Mouse (Mus musculus) neural tube, embryonic 12.5 days (tissue): ENCODE measurements around the gene Lmnb2. TPM values are rescaled to one million over a fixed set of nuclear protein-coding genes. Genes with fewer than 3 reads are reported as not detected.
A peak's percentile ranks its signal among the peaks of the same experiment; 100 is the strongest.

Experiments used
- ATAC-seq: fragments of 200-750 bp; cut with Nextera tagmentation; 2 replicates; pipeline ENCODE4 v1.8.0; 2017; ENCODE audit warnings: low read depth, mild to moderate bottlenecking, moderate TSS enrichment, moderate library complexity; ENCODE audit not compliant: low FRiP score
- H3K27ac ChIP-seq: fragments of 300-500 bp; sonication (generic); 2 replicates; pipeline ENCODE4 v1.5.1; 2016
- H3K27me3 ChIP-seq: fragments of 300-500 bp; sonication (generic); replicated peaks from 2 replicates; pipeline ENCODE4 v1.6.1; 2016; ENCODE audit warnings: mild to moderate bottlenecking
- H3K36me3 ChIP-seq: fragments of 300-500 bp; sonication (generic); 2 replicates; pipeline ENCODE4 v1.6.1; 2016; ENCODE audit warnings: mild to moderate bottlenecking
- H3K4me1 ChIP-seq: fragments of 300-500 bp; sonication (generic); 2 replicates; pipeline ENCODE4 v1.6.1; 2016
- H3K4me2 ChIP-seq: fragments of 300-500 bp; sonication (generic); replicated peaks from 2 replicates; pipeline ENCODE4 v1.6.1; 2016; ENCODE audit warnings: mild to moderate bottlenecking
- H3K4me3 ChIP-seq: fragments of 300-500 bp; sonication (generic); 2 replicates; pipeline ENCODE4 v1.5.1; 2016
- H3K9ac ChIP-seq: fragments of 300-500 bp; sonication (generic); 2 replicates; pipeline ENCODE4 v1.6.1; 2016; ENCODE audit warnings: mild to moderate bottlenecking
- H3K9me3 ChIP-seq: fragments of 300-500 bp; sonication (generic); 2 replicates; pipeline ENCODE4 v1.6.1; 2016; ENCODE audit warnings: mild to moderate bottlenecking
- WGBS: fragments of 180-500 bp; shearing (Covaris S2); methylation state at CpG from one replicate; pipeline ENCODE4 v1.1.7; 2016; 5-methylcytosine and 5-hydroxymethylcytosine counted together
- polyA plus RNA-seq: library from polyadenylated mRNA; unstranded; fragments of >200 nt; fragmentation: Nextera tagmentation; extraction: Ambion mirVana; gene quantifications from 2 replicates; pipeline ENCODE4 v1.2.1, GENCODE M21; 2016

Lmnb2 gene
- polyA plus RNA-seq, 1 experiment from 2014 or later, result 57.1 TPM

DNA sequence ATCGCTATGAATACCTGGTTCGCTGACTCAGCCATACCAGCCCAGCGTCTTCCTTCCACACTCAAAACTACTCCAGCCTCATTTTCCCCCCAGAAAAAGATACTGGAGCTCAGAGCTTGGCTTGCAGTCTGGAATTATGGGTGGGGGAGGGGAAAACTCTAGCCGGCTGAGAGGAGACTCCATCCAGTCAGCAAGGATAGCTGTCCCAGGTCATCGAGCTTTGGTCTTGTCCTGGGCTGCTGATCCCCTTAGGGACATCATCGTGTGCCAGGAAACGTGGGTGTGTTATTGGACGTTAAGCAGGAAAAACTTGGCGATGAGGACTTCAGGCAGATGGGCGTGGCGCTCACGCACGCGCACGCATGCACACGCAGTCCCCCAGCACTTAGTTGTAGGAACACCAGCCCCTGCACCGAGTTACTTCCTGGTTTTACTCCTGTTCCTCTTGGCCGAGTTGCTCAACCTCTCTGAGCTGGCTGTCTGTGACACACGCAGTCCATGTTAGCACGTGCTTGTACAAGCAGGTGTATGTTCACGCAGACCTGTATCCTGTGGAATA, 15.5 kb upstream of the Lmnb2 start:
- Histone ChIP-seq H3K27ac (no peak overlapping the region), H3K9me3 (no peaks in the 10 kb centered on the region), H3K4me3 (0 out of 2 replicates have a peak overlapping the region, but pooled peaks have one; percentile 15), H3K4me1 (peaks cover 76% of the 10 kb centered on the region), H3K27me3 (peaks cover 80% of the 10 kb centered on the region), H3K4me2 (peak overlapping the region; percentile 88), H3K36me3 (no peaks in the 10 kb centered on the region), H3K9ac (no peak overlapping the region)
- WGBS, result 2% methylated on average over 21 of the region's 21 CpGs
- ATAC-seq, result no peak

DNA sequence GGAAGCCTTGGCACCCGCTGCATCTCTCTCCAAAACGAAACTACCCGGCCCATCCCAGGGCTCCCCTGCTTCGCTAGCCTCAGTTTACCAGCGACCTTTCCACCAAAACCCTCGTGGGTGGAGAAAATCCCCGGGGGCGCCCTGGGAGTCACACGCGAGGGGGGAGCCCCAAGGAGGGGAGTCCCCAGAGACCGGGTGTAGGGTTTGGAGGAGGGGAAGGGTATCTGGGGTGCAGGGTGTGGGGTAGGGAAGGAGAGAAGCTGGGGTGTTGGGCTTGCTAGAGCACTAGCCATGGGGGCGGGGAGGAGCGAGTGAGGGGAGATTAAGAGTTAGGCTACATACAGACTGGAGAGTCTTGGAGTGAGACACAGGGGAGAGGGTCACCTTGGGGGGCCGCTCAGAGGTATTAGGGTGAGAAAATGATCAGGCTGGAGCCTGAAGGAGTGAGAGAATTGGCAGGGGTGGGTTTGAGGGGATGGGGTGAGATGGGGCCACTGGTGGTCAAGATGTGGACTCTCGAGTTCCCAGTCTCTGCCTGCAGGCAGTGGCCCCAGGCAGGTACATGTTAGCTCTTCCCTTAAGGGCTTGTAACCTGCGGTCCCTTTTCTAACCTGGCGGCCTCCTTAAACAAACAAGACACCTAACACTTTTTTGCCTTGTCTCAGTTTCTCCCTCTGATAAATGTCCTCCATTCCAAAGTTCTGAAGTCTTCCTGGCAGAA, 14.8 kb upstream of the Lmnb2 start:
- ATAC-seq, result no peak
- no peak overlapping the region for H3K9ac ChIP-seq

DNA sequence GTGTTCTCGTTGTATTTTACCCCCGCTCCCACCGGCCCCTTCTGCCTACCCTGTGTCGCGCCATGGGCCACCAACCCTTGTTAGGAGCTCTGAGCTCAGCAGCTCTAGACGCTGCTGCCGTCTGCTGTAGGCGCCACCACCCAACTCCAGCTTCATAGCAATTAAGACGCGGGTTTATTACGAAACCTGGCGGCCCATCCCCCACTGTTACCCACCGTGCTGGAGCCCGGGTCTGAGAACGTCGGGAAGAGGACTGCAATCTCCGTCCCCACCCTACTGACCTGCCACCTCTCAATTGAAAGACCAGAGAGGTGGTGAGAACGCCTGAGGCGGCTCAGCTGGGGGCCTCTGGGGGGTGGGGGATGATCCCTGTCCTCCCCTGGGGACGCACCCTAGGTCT, 14.2 kb upstream of the Lmnb2 start:
- Histone ChIP-seq H3K36me3 (no peaks in the 10 kb centered on the region), H3K27me3 (peaks cover 68% of the 10 kb centered on the region), H3K27ac (no peak overlapping the region), H3K4me2 (peak overlapping the region; percentile 88), H3K4me1 (peaks cover 65% of the 10 kb centered on the region), H3K4me3 (peak overlapping the region; percentile 15; the same call in 1 of the 2 replicates), H3K9ac (no peak overlapping the region), H3K9me3 (no peaks in the 10 kb centered on the region)
- under 1% methylated on average over 20 of the region's 20 CpGs for WGBS
- ATAC-seq, result no peak

More for the DNA sequence above, 14.8 kb upstream of the Lmnb2 start:
- Histone ChIP-seq H3K27ac (no peak overlapping the region), H3K27me3 (peaks cover 74% of the 10 kb centered on the region), H3K4me3 (peak overlapping the region; percentile 15; the same call in 1 of the 2 replicates), H3K4me1 (peaks cover 72% of the 10 kb centered on the region), H3K4me2 (peak overlapping the region; percentile 88), H3K36me3 (no peaks in the 10 kb centered on the region), H3K9me3 (no peaks in the 10 kb centered on the region)
- WGBS, result 2% methylated on average over 17 of the region's 17 CpGs

DNA sequence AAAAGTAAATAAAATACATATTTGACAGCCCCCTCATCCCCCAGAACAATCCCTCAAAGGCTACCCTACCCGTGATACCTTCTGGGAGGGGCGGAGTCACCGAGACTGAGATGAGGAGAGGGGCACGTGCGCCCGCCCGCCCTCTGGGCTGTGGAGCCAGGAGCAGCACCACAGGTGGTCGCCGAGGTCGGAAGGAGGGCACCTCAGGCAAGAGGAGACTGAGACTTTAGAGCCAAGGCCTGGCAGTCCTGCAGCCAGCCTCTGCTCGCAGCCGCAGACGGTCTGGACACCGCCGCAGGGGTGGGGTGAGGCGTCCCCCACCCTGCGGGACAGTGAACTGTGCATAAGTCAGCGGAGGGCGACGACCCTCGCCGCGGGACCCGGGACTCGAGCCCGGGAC, 13.7 kb upstream of the Lmnb2 start:
- Histone ChIP-seq H3K4me1 (peaks cover 60% of the 10 kb centered on the region), H3K9ac (no peak overlapping the region), H3K27ac (no peak overlapping the region), H3K36me3 (no peaks in the 10 kb centered on the region), H3K27me3 (peaks cover 63% of the 10 kb centered on the region), H3K9me3 (no peaks in the 10 kb centered on the region), H3K4me3 (peak overlapping the region; percentile 40), H3K4me2 (peak overlapping the region; percentile 88)
- WGBS, result under 1% methylated on average over 26 of the region's 26 CpGs
- ATAC-seq, result no peak

DNA sequence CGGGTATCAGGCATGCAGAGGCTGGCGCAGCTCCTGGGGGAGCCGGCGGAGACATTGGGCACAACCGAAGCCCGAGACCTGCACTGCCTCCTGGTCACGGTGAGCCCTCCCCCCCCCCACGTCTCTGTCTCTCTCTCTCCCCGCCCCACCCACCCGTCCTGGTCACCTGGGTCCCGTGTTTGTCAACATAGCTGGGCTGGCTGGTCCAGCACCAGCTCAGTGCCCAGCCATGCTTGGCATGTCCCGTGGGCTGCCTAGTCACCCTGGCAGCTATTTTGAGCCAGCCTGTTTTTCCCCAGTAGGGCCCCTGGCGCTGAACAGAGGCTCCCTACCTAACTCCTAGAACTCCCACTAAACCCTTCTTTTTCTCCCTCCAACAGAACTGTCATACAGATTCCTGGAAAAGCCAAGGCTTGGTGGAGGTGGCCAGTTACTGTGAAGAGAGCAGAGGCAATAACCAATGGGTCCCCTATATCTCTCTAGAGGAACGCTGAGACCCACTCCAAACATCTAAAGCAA, 13.2 kb upstream of the Lmnb2 start:
- Histone ChIP-seq H3K27ac (no peak overlapping the region), H3K4me3 (peak overlapping the region; percentile 40), H3K27me3 (peaks cover 58% of the 10 kb centered on the region), H3K9ac (0 out of 2 replicates have a peak overlapping the region, but pooled peaks have one; percentile 57), H3K4me1 (peaks cover 55% of the 10 kb centered on the region), H3K4me2 (peak overlapping the region; percentile 88), H3K36me3 (no peaks in the 10 kb centered on the region), H3K9me3 (no peaks in the 10 kb centered on the region)
- no peak for ATAC-seq
- WGBS, result 2% methylated on average over 14 of the region's 14 CpGs

DNA sequence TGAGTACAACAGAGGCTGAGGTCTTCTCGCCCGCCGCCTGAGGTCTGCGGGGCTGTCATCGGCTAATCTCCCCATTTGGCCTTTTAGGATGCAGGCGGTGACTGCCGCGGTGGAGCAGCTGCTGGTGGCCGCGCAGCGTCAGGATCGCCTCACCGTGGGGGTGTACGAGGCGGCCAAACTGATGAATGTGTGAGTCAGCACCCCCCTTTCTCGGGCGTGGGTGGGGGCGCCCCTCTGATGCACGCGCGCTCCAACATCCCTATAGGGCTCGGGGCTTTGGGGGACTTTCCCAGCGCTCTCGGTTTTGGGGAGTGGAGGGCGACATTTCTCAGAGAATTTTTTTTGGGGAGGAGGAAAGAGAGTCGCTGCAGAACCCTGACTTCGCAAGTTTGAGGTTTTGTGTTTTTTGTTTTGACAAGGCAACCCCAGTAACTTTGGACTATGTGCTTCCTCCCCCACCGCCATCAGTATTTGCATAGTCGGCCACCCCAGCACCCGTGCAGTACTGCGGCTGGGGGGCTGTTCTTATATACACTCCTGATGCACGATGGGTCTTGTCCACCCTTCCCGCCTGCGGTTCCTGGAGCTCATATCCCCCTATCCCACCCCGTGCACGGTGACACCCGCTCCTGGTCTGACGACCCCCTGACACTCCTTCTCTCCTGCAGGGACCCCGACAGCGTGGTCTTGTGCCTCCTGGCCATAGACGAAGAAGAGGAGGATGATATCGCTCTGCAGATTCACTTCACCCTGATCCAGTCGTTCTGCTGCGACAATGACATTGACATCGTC, 12.5 kb upstream of the Lmnb2 start:
- Histone ChIP-seq H3K27me3 (peaks cover 52% of the 10 kb centered on the region), H3K4me3 (peak overlapping the region; percentile 40), H3K27ac (no peak overlapping the region), H3K4me2 (peak overlapping the region; percentile 88), H3K9me3 (no peaks in the 10 kb centered on the region), H3K4me1 (peaks cover 49% of the 10 kb centered on the region), H3K9ac (peak overlapping the region; percentile 57), H3K36me3 (no peaks in the 10 kb centered on the region)
- 1% methylated on average over 45 of the region's 45 CpGs for WGBS
- peak; percentile 17; the same call in 1 of the 2 replicates for ATAC-seq

DNA sequence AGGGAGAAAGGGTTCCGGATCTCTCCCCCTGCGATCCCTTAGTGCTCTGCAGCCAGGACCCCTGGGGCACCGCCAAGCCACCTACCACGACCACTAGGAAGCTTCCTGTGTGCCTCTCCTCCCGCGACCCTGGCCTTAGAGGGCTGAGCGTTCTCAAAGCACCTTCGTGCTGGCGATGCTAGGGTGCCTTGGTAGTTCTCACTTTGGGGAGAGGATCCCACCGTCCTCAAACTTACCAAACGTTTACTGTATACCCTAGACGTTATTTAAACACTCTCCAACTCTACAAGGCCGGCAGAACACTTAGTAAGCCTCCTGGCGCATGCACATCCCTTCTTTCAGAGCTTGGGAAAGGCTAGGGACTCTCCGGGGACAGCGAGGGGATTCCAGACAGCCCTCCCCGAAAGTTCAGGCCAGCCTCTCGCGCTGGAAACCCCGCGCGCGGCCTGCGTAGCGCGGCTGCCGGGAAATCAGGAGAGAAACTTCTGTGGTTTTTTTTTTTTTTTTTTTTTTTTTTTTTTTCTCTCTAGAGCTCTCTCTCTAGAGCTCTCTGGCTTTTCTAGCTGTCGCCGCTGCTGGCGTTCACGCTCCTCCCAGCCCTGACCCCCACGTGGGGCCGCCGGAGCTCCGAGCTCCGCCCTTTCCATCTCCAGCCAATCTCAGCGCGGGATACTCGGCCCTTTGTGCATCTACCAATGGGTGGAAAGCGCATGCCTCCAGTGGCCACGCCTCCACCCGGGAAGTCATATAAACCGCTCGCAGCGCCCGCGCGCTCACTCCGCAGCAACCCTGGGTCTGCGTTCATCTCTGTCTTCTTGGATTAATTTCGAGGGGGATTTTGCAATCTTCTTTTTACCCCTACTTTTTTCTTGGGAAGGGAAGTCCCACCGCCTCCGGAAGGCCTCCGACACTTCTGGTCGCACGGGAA, 11.5 kb upstream of the Lmnb2 start, which contains the start of gene Gadd45b:
Gene Gadd45b, plus strand, starts transcription at position 775 of the 928 bp plus-strand sequence.
- peaks cover 43% of the 10 kb centered on the region for H3K27me3 ChIP-seq
- H3K4me1 ChIP-seq, result peaks cover 45% of the 10 kb centered on the region
- ATAC-seq, result peak; percentile 86
- no peak within 1 kb of the TSS for H3K27ac ChIP-seq
- H3K4me3 ChIP-seq, result peak within 1 kb of the TSS; percentile 43
- H3K36me3 ChIP-seq, result no peaks in the 10 kb centered on the region
- under 1% methylated on average over 56 of the region's 56 CpGs for WGBS
- H3K4me2 ChIP-seq, result peak within 1 kb of the TSS; percentile 88
- H3K9ac ChIP-seq, result peak within 1 kb of the TSS; percentile 62
- no peaks in the 10 kb centered on the region for H3K9me3 ChIP-seq

DNA sequence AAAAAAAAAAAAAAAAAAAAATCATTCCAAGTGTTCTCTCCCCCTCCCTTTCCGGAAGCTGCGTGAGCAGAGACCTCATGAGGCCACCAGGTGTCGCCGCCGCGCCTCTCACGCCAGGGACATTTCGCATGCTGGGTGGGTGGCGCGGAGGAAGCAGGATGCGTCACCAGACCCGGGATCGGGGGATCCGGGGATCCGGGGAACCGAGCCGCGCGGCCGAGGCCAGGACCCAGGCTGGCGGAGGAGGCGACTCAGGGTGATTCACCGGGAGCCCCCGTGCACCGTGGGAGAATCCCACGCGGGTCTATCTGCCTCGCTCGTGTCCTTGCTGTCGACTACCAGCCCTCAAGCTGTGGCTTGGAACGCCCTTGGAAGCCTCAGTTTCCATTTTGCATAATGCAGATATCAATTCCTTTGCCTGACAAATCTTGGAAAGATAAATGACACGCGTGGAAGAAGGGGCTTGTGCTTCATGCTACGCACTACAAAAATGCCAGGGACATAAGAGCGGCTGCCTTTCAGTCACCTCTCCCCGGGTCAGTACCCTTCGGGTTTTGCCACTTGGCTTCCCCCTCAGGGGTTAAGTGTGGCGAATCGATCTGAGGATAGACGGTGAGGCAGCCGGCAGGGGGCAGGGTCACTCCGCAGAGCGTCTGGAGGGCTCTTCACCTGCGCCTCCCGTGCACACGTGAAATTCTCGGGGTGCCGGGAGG, 10.7 kb upstream of the Lmnb2 start:
- peaks cover 43% of the 10 kb centered on the region for H3K4me1 ChIP-seq
- peak overlapping the region; percentile 43 for H3K4me3 ChIP-seq

DNA sequence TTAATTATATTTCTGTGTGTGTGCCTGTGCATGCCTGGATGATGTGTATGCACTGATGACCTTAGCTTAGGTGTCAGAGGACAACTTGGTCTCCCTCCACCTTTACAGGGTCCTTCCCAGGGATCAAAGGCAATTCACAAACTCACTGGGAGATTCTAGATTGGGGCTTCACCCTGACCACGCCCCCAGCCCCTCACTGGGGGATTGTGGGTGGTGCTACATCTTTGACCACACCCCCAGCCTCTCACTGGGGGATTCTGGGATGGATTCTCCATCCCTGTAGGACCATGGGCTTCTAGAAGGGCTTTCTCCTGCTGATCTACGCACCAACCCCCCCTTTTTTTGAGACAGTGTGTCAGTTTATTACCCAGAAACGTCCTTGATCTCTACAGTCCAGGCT, 7.4 kb upstream of the Lmnb2 start:
- 47% methylated on average over 3 of the region's 3 CpGs for WGBS
- no peak overlapping the region for H3K27ac ChIP-seq
- H3K27me3 ChIP-seq, result peaks cover 2% of the 10 kb centered on the region
- no peaks in the 10 kb centered on the region for H3K36me3 ChIP-seq
- no peaks in the 10 kb centered on the region for H3K9me3 ChIP-seq
- H3K4me2 ChIP-seq, result no peak overlapping the region
- no peak for ATAC-seq
- peaks cover 19% of the 10 kb centered on the region for H3K4me1 ChIP-seq
- no peak overlapping the region for H3K4me3 ChIP-seq
- no peak overlapping the region for H3K9ac ChIP-seq

More for the DNA sequence above, 10.7 kb upstream of the Lmnb2 start:
- no peak overlapping the region for H3K27ac ChIP-seq
- peak; percentile 18 for ATAC-seq
- H3K4me2 ChIP-seq, result peak overlapping the region; percentile 88
- H3K36me3 ChIP-seq, result no peaks in the 10 kb centered on the region
- H3K9me3 ChIP-seq, result no peaks in the 10 kb centered on the region
- under 1% methylated on average over 48 of the region's 48 CpGs for WGBS
- H3K27me3 ChIP-seq, result peaks cover 35% of the 10 kb centered on the region
- H3K9ac ChIP-seq, result peak overlapping the region; percentile 62

DNA sequence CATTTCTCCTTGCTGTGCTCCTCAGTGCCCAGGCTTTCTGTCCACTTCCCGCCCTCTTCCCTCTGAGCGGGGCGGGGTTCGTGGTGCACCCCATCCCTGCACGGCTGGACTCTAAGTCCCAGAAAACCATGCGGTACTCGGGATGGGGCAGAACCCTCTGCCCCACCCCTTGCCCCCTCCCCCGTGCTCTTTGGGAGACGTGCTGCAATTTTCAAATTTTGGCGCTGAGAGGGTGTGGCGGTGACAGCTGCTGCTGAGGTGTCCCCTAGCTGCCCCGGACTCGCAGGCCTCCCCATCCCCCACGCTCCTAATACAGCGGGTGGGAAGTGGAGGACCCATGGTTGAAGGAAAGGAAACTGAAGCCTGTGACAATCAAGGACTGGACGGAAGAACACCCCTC, 3.9 kb upstream of the Lmnb2 start:
- peaks cover 17% of the 10 kb centered on the region for H3K4me1 ChIP-seq
- 5% methylated on average over 16 of the region's 16 CpGs for WGBS
- H3K4me3 ChIP-seq, result peak overlapping the region; percentile 19; the same call in 1 of the 2 replicates
- H3K4me2 ChIP-seq, result peak overlapping the region; percentile 53
- H3K27ac ChIP-seq, result no peak overlapping the region
- no peaks in the 10 kb centered on the region; the same call in 1 of the 2 replicates for H3K27me3 ChIP-seq
- H3K36me3 ChIP-seq, result no peaks in the 10 kb centered on the region
- ATAC-seq, result no peak
- no peaks in the 10 kb centered on the region for H3K9me3 ChIP-seq
- peak overlapping the region; percentile 41 for H3K9ac ChIP-seq
